Mouse (Mus musculus) bone marrow macrophage, adult 2 months (primary cell): ENCODE measurements around the gene Amdhd2. TPM values are rescaled to one million over a fixed set of nuclear protein-coding genes. Genes with fewer than 3 reads are reported as not detected.
A peak's percentile ranks its signal among the peaks of the same experiment; 100 is the strongest.

Source experiments
- H3K27ac ChIP-seq: 2 replicates; pipeline ENCODE4 v1.5.1; 2012; ENCODE audit warnings: low read depth, low read length; ENCODE audit not compliant: insufficient read depth
- H3K4me1 ChIP-seq: 2 replicates; pipeline ENCODE4 v1.6.1; 2012; ENCODE audit warnings: low read length; ENCODE audit not compliant: control insufficient read depth, insufficient read depth
- H3K4me3 ChIP-seq: 2 replicates; pipeline ENCODE4 v1.5.1; 2012; ENCODE audit warnings: mild to moderate bottlenecking, low read length, moderate library complexity; ENCODE audit not compliant: insufficient read depth
- CTCF ChIP-seq: IDR thresholded peaks from 2 replicates; pipeline ENCODE4 v1.5.1; 2012; ENCODE audit warnings: low read depth, mild to moderate bottlenecking, low read length, moderate library complexity
- POLR2A ChIP-seq: IDR thresholded peaks from 2 replicates; pipeline ENCODE4 v1.6.1; 2012; ENCODE audit warnings: mild to moderate bottlenecking, low read depth, low read length, borderline replicate concordance
- polyA plus RNA-seq: library from polyadenylated mRNA; stranded (reverse); fragments of >200 nt; gene quantifications from 2 replicates; pipeline ENCODE4 v1.2.4, GENCODE M21; 2012; ENCODE audit not compliant: missing spikeins, insufficient read depth, insufficient read length

Gene Amdhd2
- polyA plus RNA-seq, 1 experiment, result 89.6 TPM

DNA sequence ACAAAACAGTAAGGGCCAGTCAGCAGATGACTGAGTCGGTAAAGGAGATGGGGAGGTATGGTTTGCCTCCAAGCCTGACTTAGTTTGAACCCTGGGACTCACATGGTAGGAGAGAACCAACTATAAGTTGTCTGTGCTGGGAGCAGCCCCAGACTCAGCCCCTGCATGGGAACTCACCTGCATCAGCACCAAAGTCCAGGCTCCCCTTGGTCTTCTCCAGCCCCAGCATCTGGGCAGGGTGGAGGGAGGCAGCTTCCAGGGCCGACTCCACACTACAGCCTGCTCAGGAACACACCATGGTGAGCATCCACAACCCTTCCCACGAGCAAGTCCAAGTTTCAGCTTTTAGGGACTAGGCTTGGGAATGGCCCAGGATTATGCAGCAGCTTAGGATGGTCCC lies 7.2 kb downstream of the Amdhd2 start:
- Histone ChIP-seq H3K4me1 (peaks cover 35% of the 10 kb centered on the region), H3K27ac (no peak overlapping the region), H3K4me3 (no peak overlapping the region)
- TF ChIP-seq CTCF (no peak), POLR2A (no peak)

DNA sequence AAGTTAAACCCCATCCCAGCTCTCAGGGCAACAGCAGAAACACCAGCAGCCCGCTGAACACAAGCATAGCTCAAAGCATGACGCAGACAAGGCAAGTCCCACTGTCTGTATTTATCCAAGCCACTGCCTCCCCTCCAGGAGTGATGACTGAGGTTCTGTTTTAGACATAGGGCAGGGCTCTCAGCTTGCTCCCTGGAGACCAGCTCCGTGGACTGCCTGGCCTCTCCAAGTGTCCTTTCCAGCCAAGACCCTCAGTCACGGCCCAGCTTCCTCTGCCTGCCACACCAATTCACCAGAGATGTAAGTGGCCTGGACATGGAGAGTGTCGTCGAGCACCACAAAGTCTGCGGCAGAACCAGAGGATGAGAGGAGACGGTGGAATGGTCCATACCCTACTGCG lies 7.8 kb downstream of the Amdhd2 start:
- TF ChIP-seq CTCF, result no peak
- no peak for TF ChIP-seq POLR2A
- Histone ChIP-seq H3K27ac (no peak overlapping the region), H3K4me3 (no peak overlapping the region), H3K4me1 (peaks cover 28% of the 10 kb centered on the region)

DNA sequence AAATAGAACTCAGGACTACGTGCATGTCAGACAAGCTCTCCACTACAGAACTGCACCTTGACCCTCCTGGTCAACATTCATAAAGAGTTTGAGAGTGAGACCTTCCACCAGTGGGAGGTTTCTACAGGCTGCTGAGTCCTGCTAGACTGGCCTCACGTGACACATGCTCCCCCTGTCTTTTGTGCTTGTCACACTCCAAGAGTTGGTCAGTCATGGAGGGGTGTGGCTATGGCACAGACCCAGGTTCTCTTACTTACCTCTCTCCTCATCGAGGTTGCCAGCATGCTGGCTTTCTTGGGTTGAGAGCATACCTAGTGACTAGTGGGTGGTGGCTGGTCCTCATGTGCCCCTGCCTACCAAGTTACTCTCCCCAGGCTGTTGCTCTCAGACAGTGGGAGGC lies 9.1 kb downstream of the Amdhd2 start:
- Histone ChIP-seq H3K4me1 (peaks cover 18% of the 10 kb centered on the region), H3K27ac (no peak overlapping the region), H3K4me3 (no peak overlapping the region)
- TF ChIP-seq CTCF, result no peak

DNA sequence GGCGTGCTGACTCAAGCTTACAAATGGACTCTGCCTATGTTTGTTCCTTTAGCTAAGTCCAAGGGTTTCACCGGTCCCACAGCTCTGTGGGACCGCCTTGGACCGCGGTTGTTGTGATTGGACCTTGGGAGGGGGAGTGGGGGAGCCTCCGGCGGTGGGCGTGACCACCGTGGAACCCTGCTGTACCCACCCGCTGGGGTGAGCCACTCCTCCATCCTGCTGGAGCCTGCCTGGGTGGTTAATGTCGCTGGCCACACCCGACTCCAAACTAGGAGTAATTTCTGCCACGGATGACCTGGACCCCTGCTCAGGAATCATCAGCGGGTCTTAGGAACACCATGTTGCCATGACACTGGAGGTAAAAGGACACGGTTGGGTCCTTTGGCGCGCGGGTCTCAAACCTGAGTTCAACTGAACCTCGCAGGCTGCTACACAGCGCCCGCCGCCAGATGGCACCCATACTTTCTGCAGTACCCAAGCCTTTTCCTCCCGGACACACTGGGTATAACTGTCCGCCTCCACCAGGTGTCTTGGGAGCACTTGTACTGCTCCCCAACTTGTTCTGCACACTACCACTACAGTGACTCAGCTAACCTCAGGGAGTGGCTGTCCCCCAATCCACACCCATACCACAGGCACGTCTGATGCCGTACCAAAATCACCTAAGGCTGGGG lies 11.5 kb downstream of the Amdhd2 start:
- H3K27ac ChIP-seq, result no peak overlapping the region
- H3K4me3 ChIP-seq, result peak overlapping the region; percentile 50
- no peak for TF ChIP-seq POLR2A
- peak; percentile 65 for TF ChIP-seq CTCF
- peaks cover 7% of the 10 kb centered on the region; the same call in 1 of the 2 replicates for H3K4me1 ChIP-seq

DNA sequence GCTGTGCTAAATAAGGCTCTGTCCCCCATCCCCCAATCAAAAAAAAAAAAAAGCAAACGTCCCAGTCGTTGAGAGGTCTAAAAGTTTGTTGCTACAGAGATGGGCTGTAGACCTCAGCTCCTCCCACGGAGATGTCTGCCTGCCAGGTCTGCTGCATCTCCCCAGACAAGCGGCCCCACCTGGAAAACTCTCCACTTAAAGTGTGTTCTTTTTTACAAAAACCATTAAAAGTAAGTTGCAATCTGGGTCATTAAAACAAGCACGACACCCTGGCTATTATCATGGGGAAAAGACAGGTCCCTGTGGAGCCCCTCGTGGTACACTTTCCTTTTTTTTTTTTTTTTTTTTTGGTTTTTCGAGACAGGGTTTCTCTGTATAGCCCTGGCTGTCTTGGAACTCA lies 12.2 kb downstream of the Amdhd2 start:
- Histone ChIP-seq H3K4me3 (no peak overlapping the region), H3K4me1 (peaks cover 7% of the 10 kb centered on the region; the same call in 1 of the 2 replicates), H3K27ac (no peak overlapping the region)
- TF ChIP-seq CTCF (no peak), POLR2A (no peak)

DNA sequence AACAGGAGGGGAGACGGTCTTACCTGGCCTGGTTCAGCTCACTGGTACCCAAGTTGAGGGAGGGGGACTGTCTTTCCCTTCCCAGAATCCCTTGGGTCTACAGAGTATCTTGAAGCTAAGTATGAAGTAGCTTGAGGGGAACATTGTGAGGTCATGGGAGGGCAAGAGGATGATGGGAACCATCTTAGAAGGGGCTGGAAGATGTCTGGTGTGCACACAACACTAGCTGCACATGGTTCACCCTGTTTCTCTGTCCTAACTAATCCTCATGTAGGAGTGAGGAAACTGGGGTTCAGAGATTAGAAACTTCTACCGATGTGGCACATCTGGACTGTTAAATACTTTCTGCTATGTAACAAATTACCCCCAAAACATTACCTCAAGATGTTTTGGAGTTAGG lies 12.7 kb downstream of the Amdhd2 start, which contains the start of gene Pdpk1:
Gene Pdpk1 (minus strand): TSS at position 101 of the 400 bp plus-strand sequence.
- Histone ChIP-seq H3K27ac (no peak within 1 kb of the TSS), H3K4me3 (peak within 1 kb of the TSS; percentile 50; the same call in 1 of the 2 replicates), H3K4me1 (peaks cover 7% of the 10 kb centered on the region; the same call in 1 of the 2 replicates)
- TF ChIP-seq POLR2A, result no peak

DNA sequence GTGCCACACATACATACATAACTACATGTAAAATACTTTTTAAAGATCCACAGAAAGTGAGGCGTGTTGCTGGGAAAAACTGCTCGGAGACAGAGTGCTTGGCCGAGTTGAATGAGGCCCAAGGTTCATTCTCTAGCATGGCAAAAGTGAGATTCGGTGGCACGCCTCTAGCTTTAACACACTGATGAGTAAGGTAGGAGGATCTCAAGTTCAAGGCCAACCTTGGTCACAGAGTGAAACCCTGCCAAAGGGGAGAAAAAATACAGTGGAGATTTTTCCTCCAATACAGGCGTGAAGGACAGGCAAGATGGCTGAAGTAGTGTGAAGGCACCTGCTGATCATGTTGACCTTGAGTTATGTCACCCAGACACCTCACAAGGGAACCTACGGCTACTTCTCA lies 14.1 kb downstream of the Amdhd2 start:
- no peak overlapping the region for H3K27ac ChIP-seq
- H3K4me3 ChIP-seq, result no peak overlapping the region
- no peak for TF ChIP-seq POLR2A
- TF ChIP-seq CTCF, result no peak
- H3K4me1 ChIP-seq, result peaks cover 7% of the 10 kb centered on the region; the same call in 1 of the 2 replicates

DNA sequence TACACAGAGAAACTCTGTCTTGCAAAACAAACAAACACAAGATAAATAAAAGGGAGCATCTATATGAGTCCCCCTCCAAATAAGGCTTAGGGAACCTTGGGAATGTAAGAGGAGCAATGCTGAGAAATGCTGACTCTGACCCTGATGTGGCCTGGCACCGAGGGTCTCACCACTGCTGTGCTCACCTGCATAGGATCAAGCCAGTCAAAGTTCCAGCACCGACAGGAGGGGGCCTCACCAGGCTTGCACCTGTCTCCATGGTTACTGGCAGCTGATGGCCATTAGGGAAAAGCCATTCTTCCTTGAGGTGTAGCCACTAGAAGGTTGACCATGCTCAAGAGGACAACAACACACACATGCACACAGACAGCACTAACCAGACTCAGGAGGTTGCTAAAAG lies 20.7 kb downstream of the Amdhd2 start:
- H3K4me3 ChIP-seq, result no peak overlapping the region
- H3K4me1 ChIP-seq, result peaks cover 16% of the 10 kb centered on the region
- no peak for TF ChIP-seq CTCF
- TF ChIP-seq POLR2A, result no peak
- no peak overlapping the region for H3K27ac ChIP-seq

DNA sequence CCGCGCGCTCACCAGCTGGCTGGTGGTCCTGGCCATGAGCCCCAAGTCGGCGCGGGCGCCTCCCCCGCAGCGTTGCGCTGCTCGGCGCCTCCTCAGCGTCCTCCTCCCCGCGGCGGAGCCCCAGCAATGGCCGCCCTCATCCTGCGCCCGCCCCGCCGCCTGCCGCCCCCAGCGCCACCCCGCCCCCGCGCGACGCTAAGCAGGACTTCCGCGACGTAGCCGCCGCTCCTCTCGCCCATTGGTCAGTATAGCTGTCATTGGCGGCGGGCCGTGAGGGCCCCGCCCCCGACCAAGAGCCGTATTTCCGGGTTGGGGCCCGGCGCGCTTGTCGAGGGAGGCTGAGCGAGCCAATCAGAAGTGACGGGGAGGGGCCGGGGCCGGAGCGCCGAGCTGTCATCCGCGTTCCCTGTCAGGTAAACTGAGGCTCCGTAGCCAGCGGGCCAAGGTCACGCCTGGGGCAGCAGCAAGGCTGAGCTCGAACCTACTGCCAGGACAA lies 22.1 kb downstream of the Amdhd2 start:
- peak overlapping the region; percentile 98 for H3K4me3 ChIP-seq
- H3K4me1 ChIP-seq, result peaks cover 15% of the 10 kb centered on the region
- no peak for TF ChIP-seq CTCF
- TF ChIP-seq POLR2A, result no peak
- peak overlapping the region; percentile 63 for H3K27ac ChIP-seq

DNA sequence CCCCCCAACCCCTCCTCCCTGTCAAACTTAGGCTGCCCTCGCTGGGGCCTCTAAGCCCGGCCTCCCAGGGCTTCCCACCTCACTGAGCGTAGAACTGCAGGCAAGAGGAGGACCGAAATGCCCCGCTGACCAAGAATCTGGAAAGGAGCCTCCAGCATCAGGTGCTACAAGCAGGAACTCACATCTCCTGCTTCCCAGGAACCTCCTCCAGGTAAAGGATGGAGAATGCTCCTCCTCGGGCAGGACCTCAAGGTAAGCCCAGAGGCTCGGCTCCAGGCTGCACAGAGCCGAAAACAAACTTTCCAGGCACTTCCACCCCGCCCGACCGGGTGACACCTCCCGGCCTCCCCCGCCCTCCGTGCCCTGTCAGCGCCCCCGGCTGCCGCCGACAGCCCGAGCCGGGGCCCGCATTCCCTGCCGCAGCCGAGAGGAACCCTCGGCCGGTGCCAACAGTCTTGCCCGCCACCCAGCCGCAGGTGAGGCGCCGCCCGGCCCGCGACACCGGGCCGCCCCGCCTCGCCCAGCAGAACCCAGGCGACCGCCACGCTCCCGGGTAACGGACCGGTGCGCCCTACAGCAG lies 22.6 kb downstream of the Amdhd2 start:
- peak overlapping the region; percentile 98 for H3K4me3 ChIP-seq
- peaks cover 15% of the 10 kb centered on the region for H3K4me1 ChIP-seq
- peak overlapping the region; percentile 64 for H3K27ac ChIP-seq
- TF ChIP-seq CTCF (no peak), POLR2A (0 out of 2 replicates have a peak, but pooled peaks have one; percentile 25)
